Mouse (Mus musculus) neural tube, embryonic 14.5 days (tissue): ENCODE measurements around the gene Xpo6. TPM values are rescaled to one million over a fixed set of nuclear protein-coding genes. Genes with fewer than 3 reads are reported as not detected.

Experiments
- ATAC-seq: fragments of 200-750 bp; cut with Nextera tagmentation; 2 replicates; pipeline ENCODE4 v1.8.0; 2017; ENCODE audit warnings: low read depth, mild to moderate bottlenecking, moderate TSS enrichment, moderate library complexity
- H3K27ac ChIP-seq: fragments of 300-500 bp; sonication (generic); 2 replicates; pipeline ENCODE4 v1.5.1; 2014; ENCODE audit warnings: low read depth, mild to moderate bottlenecking, control low read depth, low read length, moderate library complexity, mixed read lengths
- H3K27me3 ChIP-seq: fragments of 300-500 bp; sonication (generic); 2 replicates; pipeline ENCODE4 v1.6.1; 2014; ENCODE audit warnings: low read length; ENCODE audit not compliant: control insufficient read depth, insufficient read depth
- H3K36me3 ChIP-seq: fragments of 300-500 bp; sonication (generic); 2 replicates; pipeline ENCODE4 v1.6.1; 2014; ENCODE audit warnings: low read length, mixed read lengths; ENCODE audit not compliant: control insufficient read depth, insufficient read depth
- H3K4me1 ChIP-seq: fragments of 300-500 bp; sonication (generic); 2 replicates; pipeline ENCODE4 v1.6.1; 2014; ENCODE audit warnings: low read length; ENCODE audit not compliant: control insufficient read depth, insufficient read depth
- H3K4me2 ChIP-seq: fragments of 300-500 bp; sonication (generic); 2 replicates; pipeline ENCODE4 v1.6.1; 2014; ENCODE audit warnings: mild to moderate bottlenecking, low read depth, low read length, control low read depth
- H3K4me3 ChIP-seq: fragments of 300-500 bp; sonication (generic); 2 replicates; pipeline ENCODE4 v1.5.1; 2014; ENCODE audit warnings: low read depth, low read length, control low read depth, mixed read lengths
- H3K9ac ChIP-seq: fragments of 300-500 bp; sonication (generic); replicated peaks from 2 replicates; pipeline ENCODE4 v1.6.1; 2014; ENCODE audit warnings: low read depth, mild to moderate bottlenecking, control low read depth, low read length, mixed read lengths
- H3K9me3 ChIP-seq: fragments of 300-500 bp; sonication (generic); 2 replicates; pipeline ENCODE4 v1.6.1; 2016; ENCODE audit warnings: low read length; ENCODE audit not compliant: control insufficient read depth
- WGBS: fragments of 180-500 bp; shearing (Covaris S2); extraction: QIAGEN DNeasy Blood & Tissue Kit; methylation state at CpG from one replicate; pipeline ENCODE4 v1.1.7; 2014; 5-methylcytosine and 5-hydroxymethylcytosine counted together
- polyA plus RNA-seq: library from polyadenylated mRNA; unstranded; fragments of >200 nt; fragmentation: Nextera tagmentation; extraction: Ambion mirVana; gene quantifications from 2 replicates; pipeline ENCODE4 v1.2.1, GENCODE M21; 2014

The Xpo6 gene
- polyA plus RNA-seq, 1 experiment from 2014 or later = 77.2 TPM

DNA sequence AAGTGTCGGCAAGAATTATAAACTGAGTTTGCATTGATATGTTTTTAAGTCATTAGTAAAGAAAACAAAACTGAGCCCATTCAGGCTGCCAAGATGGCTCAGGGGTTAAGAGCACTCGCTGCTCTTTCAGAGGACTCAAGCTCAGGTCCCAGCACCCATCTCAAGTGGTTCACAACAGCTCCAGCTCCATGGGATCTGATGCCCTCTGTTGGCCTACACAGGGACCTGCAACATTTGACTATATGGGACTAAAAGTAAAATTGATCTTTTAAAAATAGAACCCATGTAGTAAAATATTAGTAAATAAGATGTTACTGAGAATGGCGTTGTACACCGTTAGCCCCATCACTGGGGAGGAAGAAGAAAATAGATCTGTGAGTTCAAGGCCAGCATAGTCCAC is 130.0 kb downstream of the Xpo6 start:
- no peak for ATAC-seq
- H3K27me3 ChIP-seq = no peaks in the 10 kb centered on the region
- 93% methylated on average over 4 of the region's 4 CpGs for WGBS
- no peak overlapping the region for H3K4me3 ChIP-seq
- no peak overlapping the region for H3K4me2 ChIP-seq
- no peak overlapping the region for H3K9ac ChIP-seq
- no peaks in the 10 kb centered on the region for H3K36me3 ChIP-seq
- no peaks in the 10 kb centered on the region; the same call in 1 of the 2 replicates for H3K4me1 ChIP-seq
- no peak overlapping the region for H3K27ac ChIP-seq
- H3K9me3 ChIP-seq = no peaks in the 10 kb centered on the region

DNA sequence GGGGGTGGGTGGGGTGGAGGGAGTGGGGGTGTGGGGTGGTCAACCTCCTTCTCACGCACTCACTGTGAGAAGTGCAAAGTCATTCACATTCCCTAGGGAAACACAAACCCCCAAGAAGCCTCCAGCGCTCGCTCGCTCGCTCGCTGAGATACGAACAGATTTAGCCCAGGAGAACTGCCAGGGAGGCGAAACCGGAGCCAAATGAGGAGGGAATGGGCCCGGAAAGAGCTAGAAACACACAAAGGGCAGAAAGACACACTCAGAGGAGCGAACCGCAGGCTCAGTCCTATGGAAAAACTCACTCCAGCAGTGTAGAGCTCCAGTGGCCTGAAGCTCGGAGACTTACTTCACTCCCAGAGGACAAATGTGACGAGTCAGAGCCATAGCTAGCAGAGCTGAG is 133.5 kb downstream of the Xpo6 start:
- 44% methylated on average over 14 of the region's 14 CpGs for WGBS
- no peaks in the 10 kb centered on the region for H3K27me3 ChIP-seq
- no peak overlapping the region for H3K4me2 ChIP-seq
- no peaks in the 10 kb centered on the region for H3K9me3 ChIP-seq
- no peak overlapping the region for H3K4me3 ChIP-seq
- H3K4me1 ChIP-seq = peaks cover 2% of the 10 kb centered on the region; the same call in 1 of the 2 replicates
- no peak overlapping the region for H3K9ac ChIP-seq
- H3K36me3 ChIP-seq = no peaks in the 10 kb centered on the region
- 0 out of 2 replicates have a peak overlapping the region, but pooled peaks have one; percentile 7 for H3K27ac ChIP-seq
- ATAC-seq = no peak

DNA sequence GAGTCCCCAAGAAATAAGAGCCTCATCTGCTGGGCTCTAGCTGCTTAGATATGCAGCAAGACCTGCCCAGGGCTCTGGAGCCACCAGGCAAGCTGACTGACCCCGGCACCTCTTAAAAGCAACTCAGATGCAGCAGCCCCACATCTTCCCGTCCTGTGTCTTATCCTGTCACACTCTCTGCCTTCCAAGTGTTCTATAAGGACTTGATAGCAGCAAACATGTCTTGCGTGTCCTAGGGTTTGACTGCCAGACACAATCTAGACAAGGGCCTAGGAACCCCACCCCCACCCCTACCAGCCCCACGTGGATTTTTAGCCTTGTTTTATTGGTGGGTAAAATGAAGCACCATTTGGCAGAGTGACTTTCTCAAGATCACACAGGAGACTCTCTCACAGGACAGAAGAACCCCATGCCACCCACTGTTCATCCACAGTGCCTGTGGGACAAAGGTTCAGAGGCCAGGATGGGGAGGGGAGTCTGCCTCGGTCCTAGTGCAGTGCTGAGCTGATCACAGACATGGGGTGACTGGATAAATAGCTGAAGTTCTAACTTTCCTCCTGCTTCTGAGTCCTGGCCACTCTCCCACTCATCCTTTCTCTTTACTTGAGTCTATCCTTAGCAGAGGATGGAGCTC is 134.9 kb downstream of the Xpo6 start:
- H3K36me3 ChIP-seq = no peaks in the 10 kb centered on the region
- H3K9ac ChIP-seq = no peak overlapping the region
- H3K4me2 ChIP-seq = no peak overlapping the region
- no peaks in the 10 kb centered on the region for H3K27me3 ChIP-seq
- no peak overlapping the region for H3K4me3 ChIP-seq
- no peak overlapping the region for H3K27ac ChIP-seq
- 75% methylated on average over 5 of the region's 5 CpGs for WGBS
- no peak for ATAC-seq
- H3K9me3 ChIP-seq = no peaks in the 10 kb centered on the region
- H3K4me1 ChIP-seq = peaks cover 2% of the 10 kb centered on the region; the same call in 1 of the 2 replicates

DNA sequence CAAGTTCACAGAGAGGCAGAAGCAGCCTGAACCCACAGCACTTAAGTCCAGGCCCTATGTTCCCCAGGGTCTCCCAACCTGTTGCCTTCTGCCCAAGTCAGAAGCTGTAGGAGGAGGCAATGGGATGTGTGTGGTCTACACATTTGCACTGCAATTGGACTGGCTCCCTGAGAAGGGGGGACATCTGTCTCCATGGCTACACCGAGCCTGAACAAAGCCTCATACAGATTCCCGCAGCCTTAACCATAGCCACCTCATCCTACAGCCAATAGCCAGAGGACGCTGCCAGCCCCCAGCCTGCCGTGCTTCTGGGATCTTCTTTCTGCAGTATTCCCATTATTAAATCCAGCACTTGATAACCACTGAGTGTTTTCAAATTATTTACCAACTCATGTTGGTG is 138.1 kb downstream of the Xpo6 start:
- WGBS = 23% methylated on average over 4 of the region's 4 CpGs
- no peak overlapping the region for H3K4me2 ChIP-seq
- no peaks in the 10 kb centered on the region for H3K9me3 ChIP-seq
- no peak overlapping the region for H3K4me3 ChIP-seq
- no peak for ATAC-seq
- peaks cover 14% of the 10 kb centered on the region for H3K4me1 ChIP-seq
- H3K27me3 ChIP-seq = no peaks in the 10 kb centered on the region
- no peaks in the 10 kb centered on the region for H3K36me3 ChIP-seq
- H3K9ac ChIP-seq = no peak overlapping the region
- H3K27ac ChIP-seq = no peak overlapping the region

DNA sequence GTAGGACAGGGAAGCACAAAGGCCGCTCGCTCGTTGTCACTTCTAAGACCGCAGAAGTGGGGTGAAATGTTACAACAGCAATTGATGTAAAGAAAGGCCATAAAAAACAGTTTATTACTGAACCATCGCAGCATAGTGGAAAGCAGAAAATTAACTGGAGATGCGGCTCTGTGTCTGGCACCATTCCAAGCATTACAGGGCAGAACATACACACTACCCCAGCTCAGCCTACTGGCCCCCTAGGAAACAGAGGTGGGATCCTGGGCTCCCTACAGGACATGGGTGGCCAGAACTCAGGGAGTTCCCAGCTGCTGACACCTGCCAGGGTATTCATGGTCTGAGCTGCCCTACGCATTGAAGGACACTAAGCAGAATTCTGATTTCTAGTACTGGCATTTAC is 141.4 kb downstream of the Xpo6 start:
- ATAC-seq = 0 out of 2 replicates have a peak, but pooled peaks have one; percentile 41
- H3K4me1 ChIP-seq = peaks cover 24% of the 10 kb centered on the region
- H3K27me3 ChIP-seq = no peaks in the 10 kb centered on the region

DNA sequence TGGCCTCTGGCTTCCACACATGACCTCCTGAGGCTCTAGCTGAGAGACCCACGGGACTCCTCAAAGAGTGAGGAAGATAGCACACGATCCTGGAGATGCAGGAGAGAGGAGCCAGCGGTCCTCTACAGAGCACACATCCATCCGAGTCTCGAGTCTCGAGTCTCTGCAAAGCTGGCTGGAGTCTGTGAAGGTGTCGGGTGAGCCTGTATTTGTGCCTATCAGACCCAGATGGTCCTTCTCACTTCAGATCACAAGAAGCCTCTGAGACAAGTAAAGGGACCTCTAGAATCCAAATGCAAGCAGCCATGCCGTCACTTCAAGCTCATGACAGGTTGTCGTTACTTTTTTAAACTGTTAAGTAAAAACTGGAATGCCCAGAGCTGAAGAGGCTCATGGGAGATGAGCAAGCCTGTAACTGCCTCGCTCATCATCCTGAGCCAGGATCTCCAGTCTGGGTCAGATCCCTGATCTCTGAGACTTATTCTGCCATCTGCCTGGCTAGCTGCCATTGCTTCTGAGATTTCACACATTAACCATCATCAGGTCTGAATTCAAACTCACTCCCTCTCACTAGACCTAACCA is 142.9 kb downstream of the Xpo6 start:
- Histone ChIP-seq H3K27me3 (no peaks in the 10 kb centered on the region), H3K9ac (no peak overlapping the region), H3K36me3 (no peaks in the 10 kb centered on the region), H3K4me2 (no peak overlapping the region), H3K4me1 (peaks cover 24% of the 10 kb centered on the region), H3K4me3 (no peak overlapping the region), H3K27ac (no peak overlapping the region), H3K9me3 (no peaks in the 10 kb centered on the region)
- 64% methylated on average over 10 of the region's 10 CpGs for WGBS
- ATAC-seq = no peak

More for the DNA sequence above, 141.4 kb downstream of the Xpo6 start:
- no peak overlapping the region for H3K9ac ChIP-seq
- 11% methylated on average over 7 of the region's 7 CpGs for WGBS
- H3K27ac ChIP-seq = no peak overlapping the region
- no peaks in the 10 kb centered on the region for H3K36me3 ChIP-seq
- H3K4me3 ChIP-seq = no peak overlapping the region
- no peaks in the 10 kb centered on the region for H3K9me3 ChIP-seq
- no peak overlapping the region for H3K4me2 ChIP-seq

DNA sequence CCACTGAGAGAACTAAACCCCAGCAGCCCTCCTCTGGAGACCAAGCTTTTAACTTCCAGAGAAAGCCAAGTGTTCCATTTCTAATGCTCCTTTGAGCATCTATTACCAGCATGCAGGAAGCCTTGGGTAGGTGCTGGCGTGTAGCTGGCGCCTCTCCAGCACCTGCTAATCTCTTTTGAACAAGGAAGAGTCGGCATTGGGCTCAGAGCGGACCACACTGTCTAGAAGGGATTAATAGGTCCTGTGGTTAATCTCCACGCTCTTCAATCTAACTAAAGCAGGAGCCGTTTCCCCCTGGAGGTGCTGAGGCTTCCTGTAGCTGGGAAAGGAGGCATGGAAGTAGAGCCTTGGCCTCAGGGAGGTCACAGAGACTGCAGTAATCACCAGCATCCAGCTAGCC is 145.7 kb downstream of the Xpo6 start:
- H3K9ac ChIP-seq = no peak overlapping the region
- H3K4me1 ChIP-seq = peaks cover 20% of the 10 kb centered on the region
- WGBS = 56% methylated on average over 6 of the region's 6 CpGs
- no peaks in the 10 kb centered on the region for H3K27me3 ChIP-seq
- H3K9me3 ChIP-seq = no peaks in the 10 kb centered on the region
- H3K36me3 ChIP-seq = no peaks in the 10 kb centered on the region
- no peak for ATAC-seq
- H3K27ac ChIP-seq = no peak overlapping the region
- H3K4me2 ChIP-seq = no peak overlapping the region
- no peak overlapping the region for H3K4me3 ChIP-seq

- ATAC-seq = no peak
- 61% methylated on average over 7 of the region's 7 CpGs for WGBS
Observed at GRCm38 (mm10) chr7:126053618-126054017, 146.7 kb downstream of the Xpo6 start.

GRCm38 (mm10) chr7:126051910-126052309 is 148.4 kb downstream of the Xpo6 start:
- H3K27ac ChIP-seq = no peak overlapping the region
- H3K4me1 ChIP-seq = peaks cover 10% of the 10 kb centered on the region; the same call in 1 of the 2 replicates

More at GRCm38 (mm10) chr7:126053618-126054017, 146.7 kb downstream of the Xpo6 start:
- Histone ChIP-seq H3K27me3 (no peaks in the 10 kb centered on the region), H3K27ac (no peak overlapping the region), H3K9ac (no peak overlapping the region), H3K36me3 (no peaks in the 10 kb centered on the region), H3K4me2 (no peak overlapping the region), H3K4me1 (peaks cover 10% of the 10 kb centered on the region), H3K9me3 (no peaks in the 10 kb centered on the region), H3K4me3 (no peak overlapping the region)

More at GRCm38 (mm10) chr7:126051910-126052309, 148.4 kb downstream of the Xpo6 start:
- Histone ChIP-seq H3K27me3 (no peaks in the 10 kb centered on the region), H3K4me2 (no peak overlapping the region), H3K9me3 (no peaks in the 10 kb centered on the region), H3K4me3 (no peak overlapping the region), H3K36me3 (no peaks in the 10 kb centered on the region), H3K9ac (no peak overlapping the region)
- ATAC-seq = no peak
- 29% methylated on average over 6 of the region's 6 CpGs for WGBS
